Mouse (Mus musculus) limb, embryonic 14.5 days (tissue): ENCODE results near the gene Camp. TPM values are rescaled to one million over a fixed set of nuclear protein-coding genes. Genes with fewer than 3 reads are reported as not detected.

Source experiments
- ATAC-seq: fragments of 200-750 bp; cut with Nextera tagmentation; 2 replicates; pipeline ENCODE4 v1.8.0; 2017; ENCODE audit warnings: low read depth, moderate number of reproducible peaks, moderate TSS enrichment; ENCODE audit not compliant: low FRiP score
- DNase-seq: peaks from one replicate; pipeline ENCODE4 v3.0.0-alpha.2; 2015; ENCODE audit warnings: low spot score
- H3K27ac ChIP-seq: fragments of 300-500 bp; sonication (generic); replicated peaks from 2 replicates; pipeline ENCODE4 v1.5.1; 2014; ENCODE audit warnings: low read depth, mild to moderate bottlenecking, low read length, moderate library complexity, mixed read lengths
- H3K27me3 ChIP-seq: fragments of 300-500 bp; sonication (generic); 2 replicates; pipeline ENCODE4 v1.6.1; 2014; ENCODE audit warnings: low read length, mixed read lengths; ENCODE audit not compliant: control insufficient read depth, insufficient read depth
- H3K36me3 ChIP-seq: fragments of 300-500 bp; sonication (generic); 2 replicates; pipeline ENCODE4 v1.6.1; 2014; ENCODE audit warnings: mild to moderate bottlenecking, low read length, moderate library complexity, mixed read lengths; ENCODE audit not compliant: control insufficient read depth, insufficient read depth
- H3K4me1 ChIP-seq: fragments of 300-500 bp; sonication (generic); 2 replicates; pipeline ENCODE4 v1.6.1; 2014; ENCODE audit warnings: antibody characterized with exemption, low read length, mixed read lengths; ENCODE audit not compliant: control insufficient read depth, insufficient read depth
- H3K4me2 ChIP-seq: fragments of 300-500 bp; sonication (generic); replicated peaks from 2 replicates; pipeline ENCODE4 v1.6.1; 2014; ENCODE audit warnings: low read depth, mild to moderate bottlenecking, low read length, moderate library complexity; ENCODE audit not compliant: severe bottlenecking
- H3K4me3 ChIP-seq: fragments of 300-500 bp; sonication (generic); replicated peaks from 2 replicates; pipeline ENCODE4 v1.5.1; 2014; ENCODE audit warnings: low read length
- H3K9ac ChIP-seq: fragments of 300-500 bp; sonication (generic); 2 replicates; pipeline ENCODE4 v1.6.1; 2014; ENCODE audit warnings: mild to moderate bottlenecking, low read depth, low read length, moderate library complexity; ENCODE audit not compliant: severe bottlenecking
- H3K9me3 ChIP-seq: fragments of 300-500 bp; sonication (generic); 2 replicates; pipeline ENCODE4 v1.6.1; 2016; ENCODE audit warnings: low read length; ENCODE audit not compliant: control insufficient read depth
- POLR2A ChIP-seq: fragments of 200-500 bp; IDR thresholded peaks from 2 replicates; pipeline ENCODE4 v1.8.0; 2012; ENCODE audit warnings: inconsistent platforms, mild to moderate bottlenecking, moderate library complexity, borderline replicate concordance; ENCODE audit not compliant: insufficient read depth, insufficient read length; ENCODE audit errors: extremely low read depth
- WGBS: fragments of 180-500 bp; shearing (Covaris S2); extraction: QIAGEN DNeasy Blood & Tissue Kit; methylation state at CpG from one replicate; pipeline ENCODE4 v1.1.7; 2014; 5-methylcytosine and 5-hydroxymethylcytosine counted together
- polyA plus RNA-seq, 2 experiments: library from polyadenylated mRNA; depleted of rRNA in 1 of 2; stranded (reverse) in 1 of 2; unstranded in 1 of 2; fragments of >200 nt; fragmentation: Nextera tagmentation in 1 of 2; extraction: Ambion mirVana in 1 of 2; gene quantifications; 2 replicates each; pipeline versions ENCODE4 v1.2.1 to v1.2.3; 2012 to 2014

Camp gene
- polyA plus RNA-seq, 2 experiments = 1.2 to 4.8 TPM

DNA sequence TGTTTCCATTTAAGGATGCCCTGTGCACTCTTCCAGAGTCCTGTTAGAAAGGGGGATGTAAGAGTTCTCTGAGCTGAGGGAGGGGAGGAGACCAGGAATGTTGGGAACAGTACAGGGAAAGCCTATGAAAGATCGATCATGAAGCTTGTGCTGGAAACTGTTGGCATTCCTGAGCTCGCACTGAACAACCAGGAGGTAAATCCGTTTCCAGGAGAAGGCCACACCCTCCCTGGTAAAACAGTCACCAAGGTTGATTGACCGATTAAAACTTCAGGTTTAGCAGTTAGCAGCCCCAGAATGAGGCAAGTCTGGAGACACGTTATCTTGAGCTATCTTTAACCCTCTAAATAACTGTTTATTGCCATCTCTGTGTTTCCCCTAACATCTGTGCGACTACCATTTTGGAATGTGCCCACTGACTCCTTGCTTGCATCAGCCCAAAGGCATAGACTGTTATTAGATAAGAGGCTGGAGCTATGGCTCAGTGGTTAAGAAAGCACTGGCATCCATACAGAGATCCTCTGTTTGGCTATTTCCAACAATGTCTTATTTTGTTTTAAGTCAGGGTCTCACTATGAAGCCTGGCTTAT, 21.7 kb upstream of the Camp start:
- no peaks in the 10 kb centered on the region for H3K4me1 ChIP-seq
- no peak for TF ChIP-seq POLR2A
- H3K9me3 ChIP-seq = no peaks in the 10 kb centered on the region
- ATAC-seq (no peak), DNase-seq (no peak)
- H3K4me2 ChIP-seq = no peak overlapping the region
- no peak overlapping the region for H3K4me3 ChIP-seq
- H3K27me3 ChIP-seq = no peaks in the 10 kb centered on the region
- no peaks in the 10 kb centered on the region for H3K36me3 ChIP-seq
- H3K27ac ChIP-seq = no peak overlapping the region
- WGBS = 24% methylated on average over 6 of the region's 6 CpGs
- H3K9ac ChIP-seq = no peak overlapping the region

DNA sequence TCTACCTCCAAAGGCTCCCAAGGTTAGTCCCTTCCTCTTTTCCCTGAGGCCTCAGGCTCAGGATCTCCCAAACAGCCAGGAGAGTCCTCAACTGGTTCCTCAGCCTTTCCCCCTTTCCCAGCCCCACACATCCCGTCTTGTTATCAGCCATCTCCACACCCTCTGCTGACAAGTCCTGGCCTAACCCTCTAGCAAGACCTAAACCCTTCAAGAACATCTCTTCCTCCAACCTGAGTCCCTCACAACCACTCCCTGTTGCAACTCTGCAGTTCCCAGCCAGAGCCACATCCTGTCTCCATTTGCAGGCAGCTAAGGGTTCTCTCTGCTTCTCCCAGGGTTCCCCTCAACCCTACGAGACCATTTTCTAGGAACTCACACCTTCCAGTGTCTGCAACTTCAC, 16.8 kb upstream of the Camp start:
- Histone ChIP-seq H3K27ac (no peak overlapping the region), H3K27me3 (no peaks in the 10 kb centered on the region), H3K9me3 (no peaks in the 10 kb centered on the region), H3K4me2 (no peak overlapping the region), H3K4me1 (no peaks in the 10 kb centered on the region), H3K4me3 (no peak overlapping the region), H3K36me3 (no peaks in the 10 kb centered on the region), H3K9ac (no peak overlapping the region)
- ATAC-seq (no peak), DNase-seq (no peak)
- WGBS = 51% methylated on average over 2 of the region's 2 CpGs
- TF ChIP-seq POLR2A = no peak

DNA sequence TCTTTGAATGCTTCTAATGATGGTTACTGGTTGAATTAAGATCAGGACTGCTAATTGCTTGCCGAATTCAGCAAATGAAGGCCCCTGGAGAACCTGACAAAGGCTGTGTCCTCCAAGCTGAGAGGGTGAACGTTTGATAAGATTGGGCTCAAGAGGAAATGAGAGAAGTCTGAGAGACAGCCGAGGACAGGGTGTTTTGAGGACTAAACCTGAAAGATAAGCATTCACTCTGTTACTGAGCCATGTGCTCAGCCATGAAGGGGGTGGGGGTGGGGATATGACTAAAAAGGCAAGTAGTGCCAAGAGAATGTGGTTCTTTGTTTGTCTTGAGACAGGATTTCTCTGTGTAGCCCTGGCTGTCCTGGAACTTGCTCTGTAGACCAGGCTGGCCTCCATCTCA, 13.7 kb upstream of the Camp start:
- 65% methylated on average over 3 of the region's 3 CpGs for WGBS
- Histone ChIP-seq H3K4me1 (no peaks in the 10 kb centered on the region), H3K4me2 (no peak overlapping the region), H3K4me3 (no peak overlapping the region), H3K27me3 (no peaks in the 10 kb centered on the region), H3K27ac (no peak overlapping the region), H3K9ac (no peak overlapping the region), H3K36me3 (no peaks in the 10 kb centered on the region), H3K9me3 (no peaks in the 10 kb centered on the region)
- no peak for ATAC-seq
- no peak for TF ChIP-seq POLR2A
- no peak for DNase-seq

DNA sequence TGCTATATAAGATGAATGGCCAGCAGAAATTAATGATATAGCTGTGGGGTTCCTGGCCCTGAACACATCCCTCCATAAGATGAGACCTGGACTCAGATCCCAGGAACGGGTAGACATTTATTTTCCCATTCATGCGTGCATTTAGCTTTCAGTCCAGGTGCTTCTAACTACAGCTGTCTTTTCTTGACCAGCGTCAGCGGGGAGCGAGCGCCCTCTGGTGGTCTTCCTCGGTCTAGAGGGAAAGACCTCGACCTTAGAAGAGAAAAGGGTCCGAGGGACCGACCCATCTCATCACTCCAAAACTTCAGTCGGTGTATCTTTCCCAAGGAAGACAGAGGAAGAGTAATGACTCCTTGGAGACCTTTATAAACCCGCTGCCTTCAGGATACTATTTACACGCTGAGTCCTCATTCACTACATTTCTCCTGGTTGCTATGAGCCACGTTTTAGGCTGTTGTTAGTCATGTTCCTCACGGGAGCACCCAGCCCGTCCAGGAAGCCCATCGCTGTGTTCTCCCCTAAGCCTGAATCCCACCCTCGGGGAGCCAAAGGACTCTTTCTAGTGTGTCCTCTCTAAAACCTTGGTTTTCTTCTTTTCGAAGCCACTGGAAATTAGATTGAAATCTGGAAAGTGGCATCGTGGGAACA, 13.1 kb upstream of the Camp start:
- 16% methylated on average over 20 of the region's 20 CpGs for WGBS
- H3K4me1 ChIP-seq = no peaks in the 10 kb centered on the region
- ATAC-seq = peak; percentile 62
- peak overlapping the region; percentile 30 for H3K4me2 ChIP-seq
- no peak for TF ChIP-seq POLR2A
- H3K4me3 ChIP-seq = no peak overlapping the region
- no peak overlapping the region for H3K27ac ChIP-seq
- no peak overlapping the region for H3K9ac ChIP-seq
- H3K9me3 ChIP-seq = no peaks in the 10 kb centered on the region
- DNase-seq = peak; percentile 76
- no peaks in the 10 kb centered on the region for H3K27me3 ChIP-seq
- no peaks in the 10 kb centered on the region for H3K36me3 ChIP-seq

GRCm38 (mm10) chr9:109855947-109856346, 6.5 kb upstream of the Camp start:
- Histone ChIP-seq H3K27me3 (no peaks in the 10 kb centered on the region), H3K27ac (no peak overlapping the region), H3K9me3 (no peaks in the 10 kb centered on the region), H3K9ac (no peak overlapping the region), H3K4me2 (no peak overlapping the region), H3K4me1 (no peaks in the 10 kb centered on the region), H3K36me3 (no peaks in the 10 kb centered on the region), H3K4me3 (no peak overlapping the region)
- ATAC-seq (no peak), DNase-seq (no peak)
- WGBS = 73% methylated on average over 6 of the region's 6 CpGs
- no peak for TF ChIP-seq POLR2A
